Mouse (Mus musculus) bone marrow, adult 2 months (tissue): ENCODE results near the gene Tyk2.

Source experiments
- CTCF ChIP-seq: fragments of 200-500 bp; IDR thresholded peaks from 2 replicates; pipeline ENCODE4 v1.5.1; 2011; ENCODE audit warnings: low read length, control low read depth; ENCODE audit not compliant: control insufficient read depth, insufficient read depth
- POLR2A ChIP-seq: fragments of 200-500 bp; IDR thresholded peaks from 2 replicates; pipeline ENCODE4 v1.6.1; 2011; ENCODE audit warnings: low read depth, mild to moderate bottlenecking, control low read depth, low read length, borderline replicate concordance; ENCODE audit not compliant: control insufficient read depth

DNA sequence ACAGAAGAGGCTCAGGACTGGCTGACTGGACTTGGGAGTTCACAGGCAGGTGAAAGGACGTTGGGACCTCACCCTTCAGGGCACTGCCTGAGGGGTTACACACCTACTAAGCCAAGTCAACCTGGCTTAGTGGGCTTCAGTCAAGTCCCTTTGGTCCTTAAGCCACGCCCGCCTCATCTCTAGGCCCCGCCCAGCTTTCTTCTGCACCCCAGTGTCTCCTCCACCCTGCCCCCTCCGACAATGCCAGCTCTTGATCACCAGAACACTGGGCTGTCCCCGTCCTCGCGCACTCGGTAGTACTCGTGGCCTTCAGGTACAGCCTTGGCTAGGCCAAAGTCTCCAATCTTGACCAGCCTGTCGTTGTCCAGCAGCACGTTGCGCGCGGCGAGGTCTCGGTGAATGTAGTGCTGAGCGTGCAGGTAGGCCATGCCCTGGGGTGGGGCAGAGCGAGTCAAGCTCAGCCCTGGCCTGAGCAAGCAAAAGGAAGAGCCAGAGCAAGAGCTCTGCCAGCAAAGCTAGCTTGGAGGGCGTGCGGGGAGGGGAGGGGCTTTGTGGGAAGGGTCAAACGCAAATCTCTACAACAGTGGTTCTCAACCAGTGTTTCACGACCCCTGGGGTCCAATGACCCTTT lies 23.3 kb downstream of the Tyk2 start:
- TF ChIP-seq POLR2A (no peak), CTCF (no peak)
